Mouse (Mus musculus): Measurements from ENCODE around the gene Meis2.

Gene Meis2

GRCm38 (mm10) chr2:115962113-115962512 is 103.5 kb downstream of the Meis2 start:
- ATAC-seq (ENCODE audit: insufficient number of reproducible peaks, low FRiP score, low TSS enrichment): no peak

- ATAC-seq (ENCODE audit: insufficient number of reproducible peaks, low FRiP score, low TSS enrichment): no peak
These were observed 105.0 kb downstream of the Meis2 start for GRCm38 (mm10) chr2:115960615-115961014.

- ATAC-seq (ENCODE audit: insufficient number of reproducible peaks, low FRiP score, low TSS enrichment): no peak
These were observed 108.9 kb downstream of the Meis2 start for GRCm38 (mm10) chr2:115956786-115957185.

GRCm38 (mm10) chr2:115950645-115951044 is 115.0 kb downstream of the Meis2 start:
- no peak for ATAC-seq (ENCODE audit: insufficient number of reproducible peaks, low FRiP score, low TSS enrichment)

GRCm38 (mm10) chr2:115948630-115949426 is 116.8 kb downstream of the Meis2 start:
- no peak for ATAC-seq (ENCODE audit: insufficient number of reproducible peaks, low FRiP score, low TSS enrichment)

GRCm38 (mm10) chr2:115947714-115948226 is 117.9 kb downstream of the Meis2 start:
- no peak for ATAC-seq (ENCODE audit: insufficient number of reproducible peaks, low FRiP score, low TSS enrichment)

- ATAC-seq (ENCODE audit: insufficient number of reproducible peaks, low FRiP score, low TSS enrichment): no peak
These were observed 122.6 kb downstream of the Meis2 start for GRCm38 (mm10) chr2:115943044-115943443.

- ATAC-seq (ENCODE audit: insufficient number of reproducible peaks, low FRiP score, low TSS enrichment): no peak
These were observed 125.8 kb downstream of the Meis2 start for GRCm38 (mm10) chr2:115939849-115940248.

- ATAC-seq (ENCODE audit: insufficient number of reproducible peaks, low FRiP score, low TSS enrichment): no peak
These were observed 126.6 kb downstream of the Meis2 start for GRCm38 (mm10) chr2:115938926-115939563.

GRCm38 (mm10) chr2:115938296-115938695 is 127.3 kb downstream of the Meis2 start:
- no peak for ATAC-seq (ENCODE audit: insufficient number of reproducible peaks, low FRiP score, low TSS enrichment)

GRCm38 (mm10) chr2:115937896-115938295 is 127.7 kb downstream of the Meis2 start:
- ATAC-seq (ENCODE audit: insufficient number of reproducible peaks, low FRiP score, low TSS enrichment): no peak

GRCm38 (mm10) chr2:115936786-115937185 is 128.9 kb downstream of the Meis2 start:
- ATAC-seq (ENCODE audit: insufficient number of reproducible peaks, low FRiP score, low TSS enrichment): no peak

GRCm38 (mm10) chr2:115934299-115934698 is 131.3 kb downstream of the Meis2 start:
- ATAC-seq (ENCODE audit: insufficient number of reproducible peaks, low FRiP score, low TSS enrichment): no peak

GRCm38 (mm10) chr2:115933259-115933658 is 132.4 kb downstream of the Meis2 start:
- no peak for ATAC-seq (ENCODE audit: insufficient number of reproducible peaks, low FRiP score, low TSS enrichment)

GRCm38 (mm10) chr2:115925744-115926143 is 139.9 kb downstream of the Meis2 start:
- ATAC-seq (ENCODE audit: insufficient number of reproducible peaks, low FRiP score, low TSS enrichment): no peak

GRCm38 (mm10) chr2:115924472-115924871 is 141.2 kb downstream of the Meis2 start:
- ATAC-seq (ENCODE audit: insufficient number of reproducible peaks, low FRiP score, low TSS enrichment): no peak

GRCm38 (mm10) chr2:115923247-115923646 is 142.4 kb downstream of the Meis2 start:
- ATAC-seq (ENCODE audit: insufficient number of reproducible peaks, low FRiP score, low TSS enrichment): no peak

GRCm38 (mm10) chr2:115921687-115922086 is 144.0 kb downstream of the Meis2 start:
- ATAC-seq (ENCODE audit: insufficient number of reproducible peaks, low FRiP score, low TSS enrichment): no peak

GRCm38 (mm10) chr2:115920336-115920951 is 145.2 kb downstream of the Meis2 start:
- ATAC-seq (ENCODE audit: insufficient number of reproducible peaks, low FRiP score, low TSS enrichment): no peak

- no peak for ATAC-seq (ENCODE audit: insufficient number of reproducible peaks, low FRiP score, low TSS enrichment)
These were observed 146.2 kb downstream of the Meis2 start for GRCm38 (mm10) chr2:115919141-115920071.

Measured in cerebellum, adult (tissue).